Mouse (Mus musculus) embryonic fibroblast, embryonic 13.5 days (primary cell): Measurements from ENCODE around the gene Csrp1.
A peak's percentile ranks its signal among the peaks of the same experiment; 100 is the strongest.

Experiments used
- CTCF ChIP-seq: IDR thresholded peaks from 2 replicates; pipeline ENCODE4 v1.5.1; 2011; ENCODE audit warnings: mild to moderate bottlenecking, control low read depth, low read length, moderate library complexity, borderline replicate concordance; ENCODE audit not compliant: insufficient read depth
- POLR2A ChIP-seq: IDR thresholded peaks from 2 replicates; pipeline ENCODE4 v1.6.1; 2011; ENCODE audit warnings: low read depth, mild to moderate bottlenecking, control low read depth, low read length, moderate library complexity

DNA sequence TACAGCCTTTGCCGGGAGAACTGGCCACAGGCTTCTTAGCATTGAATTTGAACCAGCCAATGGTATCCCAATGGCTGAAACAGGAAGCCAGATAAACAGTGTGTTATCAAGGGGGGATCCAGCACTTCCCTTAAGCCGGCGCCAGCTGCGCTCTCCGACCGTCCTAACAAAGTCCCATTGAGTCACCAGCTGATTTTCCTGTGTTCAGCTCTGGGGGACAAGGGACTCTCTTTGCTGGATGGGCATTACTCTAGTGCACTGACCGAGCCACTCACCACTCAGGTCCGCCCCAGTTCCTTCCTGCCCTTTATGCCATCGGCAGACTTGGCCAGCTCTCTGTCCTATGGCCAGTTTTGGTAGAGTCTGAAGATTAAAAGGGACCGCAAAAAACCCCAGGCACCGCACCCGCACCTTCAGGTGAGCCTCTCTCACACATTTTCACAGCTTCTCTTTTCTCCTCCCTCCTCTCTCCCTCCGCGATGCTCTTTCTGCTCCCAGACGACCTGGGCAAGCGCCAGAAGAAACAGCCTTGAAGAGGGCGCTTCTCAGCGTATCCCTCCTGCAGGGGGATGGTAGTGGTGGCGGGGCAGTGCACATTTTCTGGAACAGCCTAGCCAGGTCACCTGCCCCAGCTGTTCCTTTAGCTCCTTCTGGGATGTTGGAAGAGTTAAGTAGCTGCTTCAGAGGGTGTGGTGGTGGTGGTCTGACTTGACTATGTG is 32.9 kb upstream of the Csrp1 start:
- TF ChIP-seq CTCF (no peak), POLR2A (0 out of 2 replicates have a peak, but pooled peaks have one; percentile 34)
